Mouse (Mus musculus) forebrain, embryonic 10.5 days (tissue): Measurements from ENCODE around the gene Gramd1b. TPM values are rescaled to one million over a fixed set of nuclear protein-coding genes. Genes with fewer than 3 reads are reported as not detected.

ENCODE experiments used
- DNase-seq: peaks from one replicate; pipeline ENCODE4 v3.0.0-alpha.2; 2017; ENCODE audit warnings: low spot score; ENCODE audit errors: extremely low spot score
- H3K27ac ChIP-seq: fragments of 300-500 bp; sonication (generic); 2 replicates; pipeline ENCODE4 v1.5.1; 2016; ENCODE audit warnings: mild to moderate bottlenecking
- H3K27me3 ChIP-seq: fragments of 300-500 bp; sonication (generic); 2 replicates; pipeline ENCODE4 v1.6.1; 2016; ENCODE audit warnings: mild to moderate bottlenecking; ENCODE audit not compliant: poor library complexity, severe bottlenecking
- H3K36me3 ChIP-seq: fragments of 300-500 bp; sonication (generic); replicated peaks from 2 replicates; pipeline ENCODE4 v1.6.1; 2016; ENCODE audit warnings: mild to moderate bottlenecking, moderate library complexity
- H3K4me1 ChIP-seq: fragments of 300-500 bp; sonication (generic); 2 replicates; pipeline ENCODE4 v1.6.1; 2016
- H3K4me3 ChIP-seq: fragments of 300-500 bp; sonication (generic); 2 replicates; pipeline ENCODE4 v1.5.1; 2016; ENCODE audit warnings: mild to moderate bottlenecking, moderate library complexity
- H3K9me3 ChIP-seq: fragments of 300-500 bp; sonication (generic); 2 replicates; pipeline ENCODE4 v1.6.1; 2016; ENCODE audit warnings: mild to moderate bottlenecking, moderate library complexity
- WGBS: fragments of 180-500 bp; shearing (Covaris S2); methylation state at CpG from one replicate; pipeline ENCODE4 v1.1.7; 2016; 5-methylcytosine and 5-hydroxymethylcytosine counted together
- polyA plus RNA-seq: library from polyadenylated mRNA; unstranded; fragments of >200 nt; fragmentation: Nextera tagmentation; extraction: Ambion mirVana; gene quantifications from 2 replicates; pipeline ENCODE4 v1.2.1, GENCODE M21; 2016

Gramd1b gene
- polyA plus RNA-seq, 1 experiment from 2014 or later, result 3.3 TPM

DNA sequence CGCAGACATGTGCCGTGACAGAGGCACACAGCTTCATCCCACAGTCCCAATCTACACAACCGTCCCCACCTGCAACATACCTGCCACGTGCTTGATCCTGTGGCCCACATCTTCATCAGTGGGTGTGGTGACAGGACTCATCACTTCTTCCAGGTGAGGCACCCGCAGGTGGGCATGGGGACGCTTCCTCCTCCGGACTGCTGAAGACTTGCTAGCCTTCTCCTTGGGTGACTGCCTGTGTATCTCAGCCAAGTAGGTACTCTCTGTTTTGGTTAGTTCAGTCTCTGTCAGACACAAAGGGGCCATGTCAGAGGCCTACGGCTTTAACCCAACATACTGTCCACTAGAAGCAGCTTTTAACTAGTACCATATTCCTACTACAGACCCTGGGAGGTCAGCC is 226.9 kb downstream of the Gramd1b start:
- DNase-seq, result no peak
- H3K4me1 ChIP-seq, result no peaks in the 10 kb centered on the region
- no peaks in the 10 kb centered on the region for H3K9me3 ChIP-seq
- no peaks in the 10 kb centered on the region for H3K27me3 ChIP-seq
- peaks cover 49% of the 10 kb centered on the region for H3K36me3 ChIP-seq
- WGBS, result 94% methylated on average over 8 of the region's 8 CpGs
- no peak overlapping the region for H3K27ac ChIP-seq
- H3K4me3 ChIP-seq, result no peak overlapping the region

DNA sequence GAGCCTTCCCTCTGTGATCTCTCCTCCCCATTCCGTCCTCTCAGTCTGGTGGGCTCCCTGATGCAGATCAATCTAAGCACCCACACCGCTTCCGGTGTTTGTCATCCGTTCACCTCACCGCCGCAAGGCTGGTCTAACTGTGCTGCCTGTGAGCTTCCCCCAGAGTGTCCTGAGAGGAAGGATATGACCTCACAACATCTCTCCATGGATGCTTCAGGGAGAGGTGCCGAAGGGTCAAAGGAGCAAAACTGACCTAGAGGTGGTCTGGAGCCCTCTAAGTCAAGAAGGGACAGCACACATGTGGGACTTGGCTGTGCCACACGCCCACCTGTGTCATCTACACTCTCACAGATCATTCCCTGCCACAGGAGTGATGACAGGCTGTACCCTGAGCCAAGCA is 228.8 kb downstream of the Gramd1b start:
- Histone ChIP-seq H3K4me1 (no peaks in the 10 kb centered on the region), H3K27me3 (no peaks in the 10 kb centered on the region), H3K36me3 (peaks cover 50% of the 10 kb centered on the region), H3K4me3 (no peak overlapping the region), H3K9me3 (no peaks in the 10 kb centered on the region), H3K27ac (no peak overlapping the region)
- 91% methylated on average over 8 of the region's 8 CpGs for whole genome bisulfite sequencing
- DNase-seq, result no peak

DNA sequence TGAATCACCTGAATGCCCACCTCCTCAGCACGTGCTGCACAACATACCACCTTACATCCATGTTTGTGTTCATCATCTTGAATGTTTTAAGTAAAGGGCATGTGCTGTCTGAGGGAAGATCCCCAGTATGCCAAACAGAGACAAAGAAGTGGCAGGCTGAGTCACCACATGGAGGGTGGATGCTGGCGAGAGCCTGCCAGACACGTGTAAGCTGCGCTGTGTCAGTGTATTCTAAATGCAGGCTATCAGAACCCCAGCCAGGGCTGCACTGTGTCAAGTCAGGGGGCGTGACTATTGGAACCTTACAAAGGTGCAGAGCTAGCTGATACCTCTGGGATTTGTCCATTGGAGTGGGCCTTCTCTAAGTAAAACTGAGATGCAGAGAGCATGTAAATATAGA is 229.7 kb downstream of the Gramd1b start:
- no peaks in the 10 kb centered on the region for H3K27me3 ChIP-seq
- no peaks in the 10 kb centered on the region for H3K9me3 ChIP-seq
- no peak overlapping the region for H3K4me3 ChIP-seq
- H3K36me3 ChIP-seq, result peaks cover 43% of the 10 kb centered on the region
- 93% methylated on average over 5 of the region's 5 CpGs for WGBS
- H3K27ac ChIP-seq, result no peak overlapping the region
- H3K4me1 ChIP-seq, result no peaks in the 10 kb centered on the region
- DNase-seq, result no peak

DNA sequence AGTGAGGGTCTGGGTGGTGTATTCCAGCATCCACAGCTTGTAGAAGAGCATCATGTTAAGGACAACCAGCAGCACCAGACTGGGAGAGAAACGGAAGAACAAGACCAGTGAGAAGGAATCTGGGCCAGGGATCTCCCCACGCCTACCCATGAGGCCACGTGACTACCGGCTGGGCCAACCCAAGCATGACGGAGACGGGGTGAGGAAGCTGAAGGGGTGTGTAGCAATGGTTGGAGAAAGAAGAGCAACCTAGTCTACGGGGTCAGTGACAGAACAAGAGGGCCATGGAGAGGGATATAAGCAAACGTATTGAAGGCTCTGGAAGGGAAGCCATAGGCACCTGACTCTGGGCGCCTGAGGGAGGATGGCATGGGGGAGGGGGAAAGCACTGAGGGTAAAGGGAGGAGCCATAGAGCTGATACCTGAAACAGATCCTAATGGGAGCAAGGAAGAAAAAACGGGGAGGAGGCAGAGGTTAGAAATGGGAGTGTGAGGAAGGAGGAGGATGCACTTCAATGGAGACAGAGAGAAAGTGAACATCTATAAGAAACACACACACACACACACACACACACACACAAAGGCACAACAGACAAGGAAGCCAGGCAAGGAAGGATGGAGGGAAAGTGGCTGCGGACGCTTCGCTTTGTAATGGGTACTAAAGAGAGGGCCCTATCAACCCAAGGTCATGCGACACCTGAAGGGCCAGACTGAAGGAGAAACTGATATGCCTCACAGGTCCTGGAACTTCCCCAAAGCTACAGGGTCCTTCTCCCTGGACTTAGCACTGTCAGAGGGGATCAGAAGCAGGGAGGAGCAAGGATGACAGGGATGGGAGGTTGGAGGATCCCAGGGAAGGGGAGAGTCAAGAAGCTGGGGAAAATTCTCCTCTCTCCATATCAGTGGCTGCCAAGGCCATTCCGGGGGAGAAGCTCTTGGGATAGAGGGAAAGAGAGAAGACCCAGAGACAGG is 230.9 kb downstream of the Gramd1b start:
- Histone ChIP-seq H3K27me3 (no peaks in the 10 kb centered on the region), H3K4me1 (no peaks in the 10 kb centered on the region), H3K4me3 (no peak overlapping the region), H3K27ac (no peak overlapping the region), H3K9me3 (no peaks in the 10 kb centered on the region), H3K36me3 (peaks cover 31% of the 10 kb centered on the region)
- 93% methylated on average over 15 of the region's 15 CpGs for WGBS
- no peak for DNase-seq

DNA sequence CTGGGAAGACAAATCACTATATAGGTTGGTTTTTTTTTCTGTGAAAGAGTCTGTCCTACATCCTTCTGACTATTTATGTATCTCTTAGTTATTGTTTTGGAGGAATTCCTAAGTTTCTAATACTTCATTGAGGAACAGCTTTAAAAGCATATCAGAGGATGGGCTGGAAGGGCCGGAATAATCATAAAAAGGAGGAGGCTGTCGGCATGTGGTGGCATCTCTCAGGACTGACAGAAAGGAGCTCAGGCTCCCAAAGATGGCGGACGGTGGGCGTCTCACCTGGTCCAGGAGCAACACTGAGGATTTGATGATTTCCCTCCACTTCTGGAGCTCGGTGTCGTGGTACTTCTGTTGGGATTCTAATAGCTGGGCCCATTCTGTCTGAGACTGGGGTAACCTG is 231.9 kb downstream of the Gramd1b start:
- no peaks in the 10 kb centered on the region for H3K9me3 ChIP-seq
- WGBS, result 95% methylated on average over 7 of the region's 7 CpGs
- H3K4me3 ChIP-seq, result no peak overlapping the region
- DNase-seq, result no peak
- H3K27ac ChIP-seq, result no peak overlapping the region
- H3K27me3 ChIP-seq, result no peaks in the 10 kb centered on the region
- no peaks in the 10 kb centered on the region for H3K4me1 ChIP-seq
- peaks cover 24% of the 10 kb centered on the region for H3K36me3 ChIP-seq

DNA sequence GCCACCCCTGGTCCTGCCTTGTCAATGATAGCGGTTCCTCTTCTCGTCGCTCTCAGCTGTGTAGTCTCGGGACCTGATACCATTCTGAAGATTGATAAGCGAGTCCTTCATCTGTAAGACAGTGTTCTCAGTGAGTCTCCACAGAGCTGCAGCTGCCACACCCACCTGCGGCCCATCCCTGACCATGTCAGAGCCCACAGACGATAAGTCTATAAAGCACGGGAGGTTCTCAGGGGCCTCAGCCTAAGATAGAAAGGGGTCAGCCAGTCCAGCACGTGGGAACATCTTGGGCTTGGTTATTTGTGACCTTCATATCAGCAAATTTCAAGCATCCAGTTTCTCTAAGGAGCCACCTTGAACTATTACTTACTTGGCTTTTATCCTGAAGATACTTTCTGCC is 233.2 kb downstream of the Gramd1b start:
- peaks cover 27% of the 10 kb centered on the region for H3K36me3 ChIP-seq
- DNase-seq, result no peak
- no peak overlapping the region for H3K27ac ChIP-seq
- no peaks in the 10 kb centered on the region for H3K4me1 ChIP-seq
- no peaks in the 10 kb centered on the region for H3K27me3 ChIP-seq
- 93% methylated on average over 9 of the region's 9 CpGs for WGBS
- no peaks in the 10 kb centered on the region for H3K9me3 ChIP-seq
- H3K4me3 ChIP-seq, result no peak overlapping the region

DNA sequence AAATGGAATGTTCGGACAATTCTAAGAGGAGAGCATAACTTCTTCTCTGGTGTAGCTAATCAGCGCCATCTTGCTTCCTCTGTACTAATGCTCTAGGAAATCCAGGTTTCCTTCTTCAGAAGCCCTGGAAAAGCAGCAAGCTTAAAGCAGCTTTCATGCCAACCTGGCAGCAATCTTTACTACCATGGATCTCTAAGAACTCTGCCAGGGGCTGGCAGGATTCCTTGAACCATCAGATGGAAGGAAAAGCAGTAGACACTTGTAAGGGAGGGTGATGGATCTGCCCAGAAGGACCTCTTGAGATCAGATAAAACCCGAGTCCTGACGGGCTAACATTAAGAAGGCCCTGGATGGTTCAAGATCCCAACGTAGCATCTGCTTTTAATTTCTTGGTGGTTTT is 234.9 kb downstream of the Gramd1b start:
- Histone ChIP-seq H3K36me3 (peaks cover 25% of the 10 kb centered on the region), H3K4me1 (no peaks in the 10 kb centered on the region), H3K9me3 (no peaks in the 10 kb centered on the region), H3K27me3 (no peaks in the 10 kb centered on the region), H3K27ac (no peak overlapping the region), H3K4me3 (no peak overlapping the region)
- no peak for DNase-seq
- WGBS, result 95% methylated on average over 5 of the region's 5 CpGs

DNA sequence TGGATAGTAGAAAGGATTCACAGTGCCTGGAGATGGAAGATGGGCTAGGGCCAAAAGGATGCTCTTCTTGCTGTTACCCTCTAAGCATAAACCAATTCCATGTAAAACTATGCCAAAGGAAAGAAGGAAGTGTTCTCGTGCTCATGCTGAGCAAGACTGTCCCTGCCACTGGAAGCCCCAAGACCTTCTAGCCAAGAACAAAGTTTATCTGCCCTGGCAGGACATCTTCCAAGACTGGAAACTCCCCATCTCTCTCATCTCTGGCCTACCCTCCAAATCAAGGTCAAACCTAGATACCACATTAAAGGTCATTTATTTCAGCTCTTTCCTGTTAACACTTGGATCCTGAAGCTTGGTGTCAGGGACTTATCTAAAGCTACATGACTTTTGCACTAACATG is 236.3 kb downstream of the Gramd1b start:
- 93% methylated on average over 1 of the region's 1 CpGs for WGBS
- Histone ChIP-seq H3K9me3 (no peaks in the 10 kb centered on the region), H3K36me3 (peaks cover 22% of the 10 kb centered on the region), H3K4me1 (no peaks in the 10 kb centered on the region), H3K4me3 (no peak overlapping the region), H3K27me3 (no peaks in the 10 kb centered on the region), H3K27ac (no peak overlapping the region)
- no peak for DNase-seq

DNA sequence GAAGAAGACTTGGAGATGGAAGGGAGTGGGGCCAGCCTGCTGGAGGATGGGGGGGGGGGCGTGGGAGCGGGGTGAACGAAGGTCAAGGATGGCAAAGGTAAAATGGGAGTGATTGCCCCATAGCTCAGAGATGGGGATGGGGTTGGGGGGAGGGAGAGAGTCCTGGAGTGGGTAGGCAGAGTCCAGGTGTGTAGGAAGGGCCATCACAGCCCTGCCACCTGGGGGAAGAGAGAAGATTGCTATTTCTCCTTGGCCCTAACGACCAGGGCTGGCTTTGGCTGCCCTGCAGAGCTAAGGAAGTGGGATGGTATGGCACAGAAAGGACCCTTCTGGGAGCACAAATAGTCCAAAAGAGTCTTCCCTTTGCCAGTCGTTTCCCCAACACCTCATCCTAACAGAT is 237.0 kb downstream of the Gramd1b start:
- Histone ChIP-seq H3K27ac (no peak overlapping the region), H3K36me3 (peaks cover 16% of the 10 kb centered on the region), H3K27me3 (no peaks in the 10 kb centered on the region), H3K9me3 (no peaks in the 10 kb centered on the region), H3K4me3 (no peak overlapping the region), H3K4me1 (no peaks in the 10 kb centered on the region)
- WGBS, result 90% methylated on average over 5 of the region's 5 CpGs
- DNase-seq, result no peak

DNA sequence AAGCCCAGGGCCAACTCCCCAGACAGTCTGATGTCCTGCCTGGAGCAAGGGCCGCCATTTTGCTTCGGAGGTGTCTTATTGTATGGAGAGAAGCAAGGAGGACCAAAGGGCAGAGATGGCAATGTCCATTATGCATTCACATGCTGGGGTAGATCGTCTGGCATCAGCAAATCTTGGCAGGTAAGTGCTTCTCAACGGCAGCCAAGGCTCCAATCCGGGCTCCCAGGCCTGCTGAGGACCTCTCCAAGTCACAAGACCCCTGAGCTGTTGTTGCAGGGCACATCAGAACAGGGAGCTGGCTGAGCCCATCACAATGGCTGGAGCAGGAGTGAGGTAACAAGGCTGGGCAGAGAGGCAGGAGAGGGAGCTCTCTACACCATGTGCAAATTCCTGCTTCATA is 237.4 kb downstream of the Gramd1b start:
- no peaks in the 10 kb centered on the region for H3K4me1 ChIP-seq

DNA sequence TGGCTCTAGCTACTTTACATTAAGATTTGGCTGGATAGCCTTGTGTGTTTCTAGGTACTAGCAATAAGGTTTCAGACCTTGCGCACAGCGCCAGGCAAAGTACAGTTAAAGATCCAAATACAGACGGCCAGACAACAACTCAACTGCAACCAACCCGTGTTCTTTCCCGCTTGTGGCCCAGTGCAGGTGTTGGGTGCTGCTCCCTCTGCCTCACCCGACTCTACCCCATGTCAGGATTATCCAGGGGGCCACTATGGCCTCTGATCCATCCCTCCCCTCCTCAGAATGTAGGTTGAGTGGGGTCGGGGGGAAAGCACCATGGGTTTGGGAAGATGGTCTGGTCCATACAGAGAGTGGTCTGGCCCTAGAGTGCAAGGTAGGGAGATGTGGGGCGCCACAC is 237.9 kb downstream of the Gramd1b start:
- DNase-seq, result no peak
- whole genome bisulfite sequencing, result 90% methylated on average over 8 of the region's 8 CpGs
- Histone ChIP-seq H3K27me3 (no peaks in the 10 kb centered on the region), H3K9me3 (no peaks in the 10 kb centered on the region), H3K27ac (no peak overlapping the region), H3K36me3 (peaks cover 11% of the 10 kb centered on the region), H3K4me1 (no peaks in the 10 kb centered on the region), H3K4me3 (no peak overlapping the region)

More for the DNA sequence above, 237.4 kb downstream of the Gramd1b start:
- Histone ChIP-seq H3K27me3 (no peaks in the 10 kb centered on the region), H3K27ac (no peak overlapping the region), H3K4me3 (no peak overlapping the region), H3K9me3 (no peaks in the 10 kb centered on the region), H3K36me3 (peaks cover 11% of the 10 kb centered on the region)
- DNase-seq, result no peak
- WGBS, result 91% methylated on average over 5 of the region's 5 CpGs

DNA sequence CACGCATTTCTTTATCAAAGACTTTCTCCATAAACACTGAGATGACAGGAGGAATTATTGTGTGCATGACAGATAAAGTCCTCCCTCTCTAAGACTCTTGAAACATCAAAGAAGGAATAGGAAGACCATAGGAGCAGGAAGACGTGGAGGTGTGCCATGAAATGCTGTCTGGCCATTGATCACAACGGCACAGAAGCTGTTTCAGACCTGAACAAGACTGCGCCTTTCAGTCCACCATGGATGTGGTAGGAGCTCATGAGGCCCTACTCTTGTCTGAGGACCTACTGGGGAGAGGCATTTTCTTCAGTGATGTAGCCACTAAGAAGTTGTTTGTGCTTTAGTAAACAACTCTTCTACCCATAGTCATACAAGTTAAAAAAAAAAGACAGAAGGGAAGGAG is 238.7 kb downstream of the Gramd1b start:
- Histone ChIP-seq H3K9me3 (no peaks in the 10 kb centered on the region), H3K4me1 (no peaks in the 10 kb centered on the region), H3K36me3 (peaks cover 11% of the 10 kb centered on the region), H3K27ac (no peak overlapping the region), H3K27me3 (no peaks in the 10 kb centered on the region), H3K4me3 (no peak overlapping the region)
- DNase-seq, result no peak
- 88% methylated on average over 4 of the region's 4 CpGs for WGBS

DNA sequence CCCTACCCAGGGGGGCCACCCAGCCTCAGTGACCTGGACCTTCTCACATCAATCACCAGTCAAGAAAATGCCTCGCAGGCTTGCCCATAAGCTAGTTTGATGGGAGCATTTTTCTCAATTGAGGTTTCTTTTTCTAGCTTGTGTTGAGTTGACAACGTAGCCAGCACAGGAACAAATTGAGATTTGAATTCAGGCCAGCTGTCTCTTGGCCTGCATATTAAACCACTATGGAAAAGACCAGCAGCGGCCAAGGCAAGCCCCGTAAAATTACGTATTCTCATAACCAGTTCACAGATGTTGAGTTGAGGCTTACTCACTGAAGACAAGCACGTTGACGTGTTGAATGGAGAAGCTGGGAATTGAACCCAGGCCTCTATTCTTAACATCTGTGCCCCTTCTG is 248.2 kb downstream of the Gramd1b start:
- Histone ChIP-seq H3K9me3 (no peaks in the 10 kb centered on the region), H3K36me3 (no peaks in the 10 kb centered on the region), H3K27me3 (no peaks in the 10 kb centered on the region), H3K27ac (no peak overlapping the region), H3K4me3 (no peak overlapping the region), H3K4me1 (no peaks in the 10 kb centered on the region)
- DNase-seq, result no peak
- WGBS, result 90% methylated on average over 7 of the region's 7 CpGs
